Mouse (Mus musculus) intestine, embryonic 14.5 days (tissue): Measurements from ENCODE around the gene Ccnd3. TPM values are rescaled to one million over a fixed set of nuclear protein-coding genes. Genes with fewer than 3 reads are reported as not detected.

Experiments used
- ATAC-seq: fragments of 200-750 bp; cut with Nextera tagmentation; replicated peaks from 2 replicates; pipeline ENCODE4 v1.8.0; 2017; ENCODE audit warnings: low read depth, moderate number of reproducible peaks, moderate TSS enrichment, moderate library complexity; ENCODE audit not compliant: low FRiP score, low TSS enrichment
- DNase-seq: peaks from one replicate; pipeline ENCODE4 v3.0.0-alpha.2; 2018; ENCODE audit warnings: low spot score
- H3K27ac ChIP-seq: fragments of 300-500 bp; sonication (generic); 2 replicates; pipeline ENCODE4 v1.5.1; 2014; ENCODE audit warnings: low read depth, mild to moderate bottlenecking, control low read depth
- H3K27me3 ChIP-seq: fragments of 300-500 bp; sonication (generic); replicated peaks from 2 replicates; pipeline ENCODE4 v1.6.1; 2014; ENCODE audit warnings: low read length, control low read depth; ENCODE audit not compliant: control insufficient read depth, insufficient read depth
- H3K36me3 ChIP-seq: fragments of 300-500 bp; sonication (generic); 2 replicates; pipeline ENCODE4 v1.6.1; 2014; ENCODE audit warnings: low read length, control low read depth; ENCODE audit not compliant: control insufficient read depth, insufficient read depth
- H3K4me1 ChIP-seq: fragments of 300-500 bp; sonication (generic); replicated peaks from 2 replicates; pipeline ENCODE4 v1.6.1; 2014; ENCODE audit warnings: low read length, control low read depth, mixed read lengths; ENCODE audit not compliant: control insufficient read depth, insufficient read depth
- H3K4me2 ChIP-seq: fragments of 300-500 bp; sonication (generic); 2 replicates; pipeline ENCODE4 v1.6.1; 2014; ENCODE audit warnings: low read length
- H3K4me3 ChIP-seq: fragments of 300-500 bp; sonication (generic); 2 replicates; pipeline ENCODE4 v1.5.1; 2014; ENCODE audit warnings: low read depth, low read length, control low read depth, mixed read lengths
- H3K9ac ChIP-seq: fragments of 300-500 bp; sonication (generic); 2 replicates; pipeline ENCODE4 v1.6.1; 2014; ENCODE audit warnings: mild to moderate bottlenecking, low read length
- H3K9me3 ChIP-seq: fragments of 300-500 bp; sonication (generic); 2 replicates; pipeline ENCODE4 v1.6.1; 2016; ENCODE audit warnings: low read length, control low read depth; ENCODE audit not compliant: control insufficient read depth
- WGBS: fragments of 180-500 bp; shearing (Covaris S2); extraction: QIAGEN DNeasy Blood & Tissue Kit; methylation state at CpG from one replicate; pipeline ENCODE4 v1.1.7; 2014; 5-methylcytosine and 5-hydroxymethylcytosine counted together
- polyA plus RNA-seq: library from polyadenylated mRNA; unstranded; fragments of >200 nt; fragmentation: Nextera tagmentation; extraction: Ambion mirVana; gene quantifications from 2 replicates; pipeline ENCODE4 v1.2.1, GENCODE M21; 2014

Gene Ccnd3
- polyA plus RNA-seq, 1 experiment from 2014 or later = 457 TPM

GRCm38 (mm10) chr17:47609182-47609581 lies 104.3 kb downstream of the Ccnd3 start:
- WGBS = 90% methylated on average over 4 of the region's 4 CpGs
- Histone ChIP-seq H3K27ac (no peak overlapping the region), H3K27me3 (no peaks in the 10 kb centered on the region), H3K4me3 (no peak overlapping the region), H3K9ac (no peak overlapping the region), H3K4me1 (peaks cover 19% of the 10 kb centered on the region), H3K4me2 (no peak overlapping the region), H3K36me3 (peaks cover 49% of the 10 kb centered on the region), H3K9me3 (no peaks in the 10 kb centered on the region)
- no peak for DNase-seq
- ATAC-seq = no peak

- Histone ChIP-seq H3K27ac (peak within 1 kb of the TSS; percentile 76), H3K4me2 (peak within 1 kb of the TSS; percentile 97), H3K36me3 (peaks cover 45% of the 10 kb centered on the region), H3K27me3 (no peaks in the 10 kb centered on the region), H3K4me1 (peaks cover 19% of the 10 kb centered on the region), H3K9ac (peak within 1 kb of the TSS; percentile 82), H3K4me3 (peak within 1 kb of the TSS; percentile 98), H3K9me3 (no peaks in the 10 kb centered on the region)
- WGBS = under 1% methylated on average over 59 of the region's 59 CpGs
- peak; percentile 100 for DNase-seq
- ATAC-seq = peak; percentile 94
Observed at GRCm38 (mm10) chr17:47610849-47611660, 106.2 kb downstream of the Ccnd3 start, which contains the start of the genes Bysl, Med20 and Gm20517. Bysl (minus strand) TSS chr17:47611492. Med20 (plus strand) TSS chr17:47611582. Gm20517 (plus strand) TSS chr17:47611589.

DNA sequence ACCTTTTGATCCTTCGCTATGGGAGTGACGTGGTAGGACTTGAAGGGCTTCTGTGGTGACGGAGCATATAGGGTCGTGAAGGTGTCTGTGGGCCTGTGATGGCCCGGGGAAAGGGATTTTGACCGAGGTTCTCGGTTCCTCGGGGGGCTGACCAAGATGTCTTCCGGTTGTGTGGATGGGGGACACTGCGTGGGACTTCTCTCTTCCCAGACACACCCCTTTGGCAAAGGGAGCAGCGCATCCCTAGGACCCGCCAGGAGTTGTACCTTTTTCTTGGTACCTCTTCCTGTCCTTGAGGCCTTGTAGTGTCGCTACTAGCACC lies 106.8 kb downstream of the Ccnd3 start:
- Histone ChIP-seq H3K27me3 (no peaks in the 10 kb centered on the region), H3K4me3 (peak overlapping the region; percentile 98), H3K4me1 (peaks cover 19% of the 10 kb centered on the region), H3K36me3 (peaks cover 42% of the 10 kb centered on the region), H3K27ac (no peak overlapping the region; the same call in 1 of the 2 replicates), H3K4me2 (peak overlapping the region; percentile 97), H3K9me3 (no peaks in the 10 kb centered on the region), H3K9ac (peak overlapping the region; percentile 82)
- WGBS = 0% methylated on average over 13 of the region's 13 CpGs
- DNase-seq (no peak), ATAC-seq (no peak; the same call in 1 of the 2 replicates)

- no peak overlapping the region for H3K4me2 ChIP-seq
- H3K4me1 ChIP-seq = peaks cover 19% of the 10 kb centered on the region
- ATAC-seq = no peak
- H3K9me3 ChIP-seq = no peaks in the 10 kb centered on the region
- peaks cover 42% of the 10 kb centered on the region for H3K36me3 ChIP-seq
- H3K27me3 ChIP-seq = no peaks in the 10 kb centered on the region
- WGBS = 89% methylated on average over 1 of the region's 1 CpGs
- H3K27ac ChIP-seq = no peak overlapping the region
- DNase-seq = no peak
- H3K9ac ChIP-seq = no peak overlapping the region
- H3K4me3 ChIP-seq = no peak overlapping the region
Observed at GRCm38 (mm10) chr17:47614018-47614417, 109.2 kb downstream of the Ccnd3 start.

GRCm38 (mm10) chr17:47616119-47616518 lies 111.3 kb downstream of the Ccnd3 start:
- DNase-seq (no peak), ATAC-seq (no peak)
- peaks cover 9% of the 10 kb centered on the region for H3K4me1 ChIP-seq
- no peaks in the 10 kb centered on the region for H3K9me3 ChIP-seq
- peaks cover 62% of the 10 kb centered on the region for H3K36me3 ChIP-seq
- no peaks in the 10 kb centered on the region for H3K27me3 ChIP-seq
- 93% methylated on average over 8 of the region's 8 CpGs for WGBS
- no peak overlapping the region for H3K9ac ChIP-seq
- H3K4me3 ChIP-seq = no peak overlapping the region
- no peak overlapping the region for H3K27ac ChIP-seq
- no peak overlapping the region for H3K4me2 ChIP-seq

- DNase-seq (no peak), ATAC-seq (no peak)
- H3K27ac ChIP-seq = no peak overlapping the region
- peaks cover 9% of the 10 kb centered on the region for H3K4me1 ChIP-seq
- 91% methylated on average over 4 of the region's 4 CpGs for WGBS
- no peak overlapping the region for H3K9ac ChIP-seq
- H3K27me3 ChIP-seq = no peaks in the 10 kb centered on the region
- no peak overlapping the region for H3K4me3 ChIP-seq
- H3K36me3 ChIP-seq = peaks cover 66% of the 10 kb centered on the region
- H3K9me3 ChIP-seq = no peaks in the 10 kb centered on the region
- H3K4me2 ChIP-seq = no peak overlapping the region
Observed at GRCm38 (mm10) chr17:47616652-47617051, 111.8 kb downstream of the Ccnd3 start.

- H3K36me3 ChIP-seq = peaks cover 77% of the 10 kb centered on the region
- H3K27me3 ChIP-seq = no peaks in the 10 kb centered on the region
- peaks cover under 1% of the 10 kb centered on the region; the same call in 1 of the 2 replicates for H3K4me1 ChIP-seq
Observed at GRCm38 (mm10) chr17:47617605-47618307, 112.9 kb downstream of the Ccnd3 start.

GRCm38 (mm10) chr17:47618556-47619311 lies 113.9 kb downstream of the Ccnd3 start:
- WGBS = 91% methylated on average over 13 of the region's 13 CpGs
- Histone ChIP-seq H3K4me3 (no peak overlapping the region), H3K9ac (no peak overlapping the region), H3K36me3 (peaks cover 86% of the 10 kb centered on the region), H3K9me3 (no peaks in the 10 kb centered on the region), H3K4me1 (no peaks in the 10 kb centered on the region), H3K27ac (no peak overlapping the region), H3K4me2 (no peak overlapping the region), H3K27me3 (no peaks in the 10 kb centered on the region)
- DNase-seq (no peak), ATAC-seq (no peak)

More at GRCm38 (mm10) chr17:47617605-47618307, 112.9 kb downstream of the Ccnd3 start:
- 93% methylated on average over 9 of the region's 9 CpGs for WGBS
- no peak overlapping the region for H3K27ac ChIP-seq
- no peak overlapping the region for H3K9ac ChIP-seq
- no peak overlapping the region for H3K4me3 ChIP-seq
- H3K4me2 ChIP-seq = no peak overlapping the region
- H3K9me3 ChIP-seq = no peaks in the 10 kb centered on the region
- ATAC-seq (no peak), DNase-seq (no peak)
